Mouse (Mus musculus) gastrocnemius, adult 2 months (tissue): ENCODE results near the gene Agfg1. TPM values are rescaled to one million over a fixed set of nuclear protein-coding genes. Genes with fewer than 3 reads are reported as not detected.
"Not testable (repeated sequence)": the region's sequence is repeated elsewhere in the genome, so short reads cannot be mapped to it uniquely, and the experiment has no call there.

Source experiments
- DNase-seq: peaks from one replicate; pipeline ENCODE4 v3.0.0; 2022
- H3K27ac ChIP-seq: fragments of 200-600 bp; 2 replicates; pipeline ENCODE4 v1.8.1; 2022; ENCODE audit warnings: mild to moderate bottlenecking
- H3K4me3 ChIP-seq: fragments of 200-600 bp; 2 replicates; pipeline ENCODE4 v1.8.1; 2022; ENCODE audit warnings: mild to moderate bottlenecking, moderate library complexity
- CTCF ChIP-seq: fragments of 200-600 bp; IDR thresholded peaks from 2 replicates; pipeline ENCODE4 v1.8.1; 2022; ENCODE audit warnings: antibody characterized with exemption, mild to moderate bottlenecking, moderate library complexity
- intact Hi-C: fragments of 180-260 bp; cut with DNase I; formaldehyde crosslinking; loops from one replicate; pipeline ENCODE4 v1.15.1; 2025
- total RNA-seq, 2 experiments: library from RNA; stranded (reverse); gene quantifications; 2 replicates each; pipeline ENCODE4 v1.2.3; 2021

The Agfg1 gene
- total RNA-seq, 2 experiments from 2014 or later, result 24.6 to 27.7 TPM

- H3K4me3 ChIP-seq, result no peak overlapping the region
- H3K27ac ChIP-seq, result no peak overlapping the region
- DNase-seq, result no peak
- TF ChIP-seq CTCF, result no peak
- intact Hi-C loops, result no loop called here
Observed at GRCm38 (mm10) chr1:82879172-82879571, 39.9 kb downstream of the Agfg1 start.

- intact Hi-C loops, result no loop called here
- Histone ChIP-seq H3K4me3 (no peak overlapping the region), H3K27ac (no peak overlapping the region)
- TF ChIP-seq CTCF, result no peak
- no peak for DNase-seq
Observed at GRCm38 (mm10) chr1:82880196-82880595, 40.9 kb downstream of the Agfg1 start.

DNA sequence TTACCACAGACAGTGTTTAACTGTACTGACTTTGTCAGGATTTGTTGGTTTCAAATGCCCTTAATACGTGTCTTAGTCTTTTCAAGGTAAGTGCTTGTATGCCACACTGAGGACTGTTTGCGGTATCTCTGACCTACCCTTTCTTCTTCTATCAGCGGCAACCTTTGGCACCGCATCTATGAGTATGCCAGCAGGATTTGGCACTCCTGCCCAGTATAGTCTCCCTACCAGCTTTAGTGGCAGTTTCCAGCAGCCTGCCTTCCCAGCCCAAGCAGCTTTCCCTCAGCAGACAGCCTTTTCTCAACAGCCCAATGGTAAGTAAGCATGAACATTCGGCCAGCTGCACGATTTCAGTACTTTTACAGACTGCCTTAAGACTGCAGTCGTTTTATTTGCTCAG, 54.0 kb downstream of the Agfg1 start:
- no peak for TF ChIP-seq CTCF
- no peak for DNase-seq
- intact Hi-C loops, result no loop called here
- Histone ChIP-seq H3K4me3 (no peak overlapping the region), H3K27ac (no peak overlapping the region)

GRCm38 (mm10) chr1:82900567-82900966, 61.3 kb downstream of the Agfg1 start:
- Histone ChIP-seq H3K27ac (no peak overlapping the region), H3K4me3 (no peak overlapping the region)
- intact Hi-C loops, result no loop called here
- DNase-seq, result no peak
- no peak for TF ChIP-seq CTCF

GRCm38 (mm10) chr1:82901201-82901600, 61.9 kb downstream of the Agfg1 start:
- intact Hi-C loops, result no loop called here
- DNase-seq, result no peak

GRCm38 (mm10) chr1:82905886-82906285, 66.6 kb downstream of the Agfg1 start:
- intact Hi-C loops, result no loop called here
- no peak overlapping the region for H3K4me3 ChIP-seq
- no peak for DNase-seq
- H3K27ac ChIP-seq, result no peak overlapping the region
- TF ChIP-seq CTCF, result no peak

More at GRCm38 (mm10) chr1:82901201-82901600, 61.9 kb downstream of the Agfg1 start:
- Histone ChIP-seq H3K4me3 (no peak overlapping the region), H3K27ac (no peak overlapping the region)
- no peak for TF ChIP-seq CTCF

DNA sequence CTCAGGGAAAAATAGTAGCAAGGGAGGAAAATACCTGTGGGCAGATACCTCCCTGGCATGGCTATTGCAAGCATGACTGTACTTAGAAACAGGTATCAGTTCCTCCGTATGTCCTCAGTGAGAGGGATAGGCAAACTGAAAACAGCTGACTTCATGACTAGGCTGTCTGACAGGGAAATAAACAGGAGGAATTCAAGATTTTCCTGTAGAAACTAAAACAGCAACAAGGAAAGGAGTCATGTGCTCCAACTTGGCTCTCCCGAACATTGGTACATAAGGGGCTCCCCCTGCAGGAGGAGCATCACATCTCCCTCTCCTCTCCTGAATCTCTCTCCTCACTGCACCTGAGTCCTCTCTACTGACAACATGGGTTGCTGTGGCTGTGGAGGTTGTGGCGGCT, 73.7 kb downstream of the Agfg1 start, which contains the start of gene A030005L19Rik:
TSS of gene A030005L19Rik (plus strand) at position 301 of the 400 bp plus-strand sequence.
- no peak for DNase-seq
- Histone ChIP-seq H3K4me3 (no peak within 1 kb of the TSS), H3K27ac (no peak within 1 kb of the TSS)
- TF ChIP-seq CTCF, result peak; percentile 22; the same call in 1 of the 2 replicates
- intact Hi-C loops, result no loop called here

- H3K4me3 ChIP-seq, DNase-seq, H3K27ac ChIP-seq, intact Hi-C loops: not testable (repeated sequence)
Observed at GRCm38 (mm10) chr1:82913434-82913833, 74.2 kb downstream of the Agfg1 start.

- no peak for DNase-seq
- H3K27ac ChIP-seq, result no peak within 1 kb of the TSS
- no peak within 1 kb of the TSS for H3K4me3 ChIP-seq
- TF ChIP-seq CTCF, result no peak
- intact Hi-C loops, result no loop called here
Observed at GRCm38 (mm10) chr1:82924650-82925049, 85.4 kb downstream of the Agfg1 start, which contains the start of gene A030014E15Rik. Gene A030014E15Rik, plus strand, starts transcription at chr1:82924917.

DNA sequence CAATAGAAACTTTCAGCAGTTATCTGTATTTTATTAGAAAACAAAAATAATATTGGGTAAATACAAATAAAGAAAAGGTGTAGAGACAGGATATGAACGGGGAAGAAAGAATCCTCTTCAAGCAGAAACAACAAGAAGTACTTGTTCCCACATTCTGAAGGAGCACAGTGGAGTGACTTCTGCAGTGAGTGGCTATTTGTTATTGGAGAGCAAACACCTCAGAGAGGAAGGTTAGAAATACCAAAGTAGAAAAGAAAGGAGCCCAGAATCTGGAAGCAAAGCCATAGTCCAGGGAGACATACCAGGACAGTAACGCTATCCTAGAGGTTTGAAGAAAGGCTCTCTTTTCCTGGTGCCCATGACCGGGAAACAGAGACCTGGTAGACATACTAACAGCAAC, 91.3 kb downstream of the Agfg1 start:
- DNase-seq, H3K4me3 ChIP-seq, intact Hi-C loops, H3K27ac ChIP-seq: not testable (repeated sequence)

DNA sequence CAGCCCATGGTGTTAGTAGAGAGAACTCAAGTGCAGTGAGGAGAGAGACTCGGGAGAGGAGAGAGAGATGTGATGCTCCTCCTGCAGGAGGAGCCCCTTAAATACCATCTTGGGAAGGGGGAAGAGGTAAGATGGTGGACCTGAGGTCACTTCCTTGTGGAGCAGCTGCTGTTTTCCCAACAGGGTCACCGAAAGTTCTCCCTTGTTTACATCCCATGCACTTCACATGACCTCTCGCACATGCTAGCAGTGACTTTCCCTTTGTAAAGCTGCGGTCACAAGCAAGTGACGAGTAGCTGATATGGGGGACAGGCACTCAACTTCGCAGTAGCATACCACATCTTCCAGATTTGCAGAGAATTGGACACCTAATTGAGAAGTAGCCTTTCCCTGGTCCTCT, 92.0 kb downstream of the Agfg1 start, which contains the start of gene Gm6217:
TSS of gene Gm6217 (minus strand) at position 74 of the 400 bp plus-strand sequence.
- H3K4me3 ChIP-seq, intact Hi-C loops, H3K27ac ChIP-seq: not testable (repeated sequence)

DNA sequence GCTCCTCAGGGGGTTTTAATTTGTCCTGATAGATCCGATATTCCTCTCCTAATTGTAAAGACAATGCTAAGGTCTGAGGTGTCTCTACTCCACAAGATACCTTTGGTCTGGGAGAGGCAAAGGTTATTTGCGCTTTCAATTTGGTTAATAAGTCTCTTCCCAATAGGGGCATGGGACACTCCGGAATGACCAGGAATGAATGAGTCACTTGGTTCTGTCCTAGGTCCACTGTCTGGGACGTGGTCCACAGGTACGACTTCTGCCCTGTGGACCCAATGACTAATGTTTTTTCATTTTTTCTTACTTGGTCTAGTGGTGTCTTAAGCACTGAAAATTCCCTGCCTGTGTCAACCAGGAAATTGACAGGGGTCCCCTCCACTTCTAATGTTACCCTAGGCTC, 99.4 kb downstream of the Agfg1 start:
- no peak for TF ChIP-seq CTCF
- intact Hi-C loops, result no loop called here
- no peak overlapping the region for H3K4me3 ChIP-seq
- H3K27ac ChIP-seq, result no peak overlapping the region
- no peak for DNase-seq

More for the DNA sequence above, 92.0 kb downstream of the Agfg1 start, which contains the start of gene Gm6217:
- DNase-seq, result not testable (repeated sequence)

DNA sequence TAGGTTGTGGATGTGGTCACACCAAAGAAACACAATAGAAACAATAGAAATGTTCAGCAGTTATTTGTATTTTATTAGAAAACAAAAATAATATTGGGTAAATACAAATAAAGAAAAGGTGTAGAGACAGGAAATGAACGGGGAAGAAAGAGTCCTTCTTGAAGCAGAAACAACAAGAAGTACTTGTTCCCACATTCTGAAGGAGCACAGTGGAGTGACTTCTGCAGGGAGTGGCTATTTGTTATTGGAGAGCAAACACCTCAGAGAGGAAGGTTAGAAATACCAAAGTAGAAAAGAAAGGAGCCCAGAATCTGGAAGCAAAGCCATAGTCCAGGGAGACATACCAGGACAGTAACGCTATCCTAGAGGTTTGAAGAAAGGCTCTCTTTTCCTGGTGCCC, 103.2 kb downstream of the Agfg1 start:
- DNase-seq, intact Hi-C loops, H3K27ac ChIP-seq, H3K4me3 ChIP-seq: not testable (repeated sequence)

GRCm38 (mm10) chr1:82943295-82943694, 104.0 kb downstream of the Agfg1 start, which contains the start of gene A030003K21Rik:
Gene A030003K21Rik, minus strand, starts transcription at chr1:82943388.
- intact Hi-C loops, DNase-seq, H3K27ac ChIP-seq, H3K4me3 ChIP-seq: not testable (repeated sequence)

GRCm38 (mm10) chr1:82946029-82946428, 106.7 kb downstream of the Agfg1 start:
- H3K27ac ChIP-seq, intact Hi-C loops, H3K4me3 ChIP-seq, DNase-seq: not testable (repeated sequence)
